Mouse (Mus musculus) liver, embryonic 14.5 days (tissue): Measurements from ENCODE around the gene Ppfibp2.

Experiments
- CTCF ChIP-seq: IDR thresholded peaks from 2 replicates; pipeline ENCODE4 v1.5.1; 2016; ENCODE audit warnings: antibody characterized with exemption, low read depth, control low read depth
- EP300 ChIP-seq: IDR thresholded peaks from 2 replicates; pipeline ENCODE4 v1.6.1; 2016; ENCODE audit warnings: antibody characterized with exemption, low read depth

DNA sequence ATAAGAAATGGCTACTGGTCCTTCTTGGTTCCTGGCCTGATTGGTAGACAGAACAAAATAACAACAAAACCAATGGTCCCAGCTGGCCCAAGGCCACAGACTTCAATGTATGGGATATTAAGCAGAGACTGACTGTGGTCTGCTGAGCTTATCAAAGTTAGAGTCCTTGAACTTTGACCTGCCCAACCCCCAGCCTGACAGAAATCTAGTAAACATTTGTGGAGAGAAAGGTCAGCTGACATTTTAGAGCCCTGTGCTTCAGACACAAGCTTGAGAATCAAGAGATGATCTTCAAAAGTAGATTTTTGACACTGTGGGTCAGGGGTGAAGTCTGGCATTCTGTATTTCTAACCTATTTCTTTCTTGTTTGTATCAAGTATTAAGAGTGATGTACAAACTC is 1.7 kb downstream of the Ppfibp2 start:
- TF ChIP-seq CTCF: no peak
- TF ChIP-seq EP300: no peak
